Mouse (Mus musculus): Measurements from ENCODE around the gene Olfr1423. TPM values are rescaled to one million over a fixed set of nuclear protein-coding genes. Genes with fewer than 3 reads are reported as not detected.

Olfr1423 gene
- polyA plus RNA-seq, 1 experiment: not detected

GRCm38 (mm10) chr19:12001686-12002085 lies 39.4 kb downstream of the Olfr1423 start:
- DNase-seq (ENCODE audit: low read depth in 1 of 2, low spot score in 2 of 2): no peak
- WGBS: 29% methylated on average over 3 of the region's 3 CpGs
- TF ChIP-seq POLR2A (IDR thresholded peaks at IDR 0.05; ENCODE audit: low read depth, low read length): no peak
- TF ChIP-seq CTCF (IDR thresholded peaks at IDR 0.05; ENCODE audit: extremely low read depth, insufficient read depth, insufficient read length, insufficient replicate concordance): no peak

GRCm38 (mm10) chr19:11995722-11996448 lies 45.2 kb downstream of the Olfr1423 start:
- 90% methylated on average over 2 of the region's 2 CpGs for WGBS
- no peak overlapping the region for H3K4me3 ChIP-seq (ENCODE audit: extremely low read depth, insufficient read depth, insufficient read length)
- no peak overlapping the region for H3K27ac ChIP-seq (ENCODE audit: insufficient read depth, low read length)

More at GRCm38 (mm10) chr19:12001686-12002085, 39.4 kb downstream of the Olfr1423 start:
- no peaks in the 10 kb centered on the region for H3K27me3 ChIP-seq (ENCODE audit: control insufficient read depth, insufficient read depth, low read length)
- no peak overlapping the region for H3K4me3 ChIP-seq (ENCODE audit: extremely low read depth, insufficient read depth, insufficient read length)
- H3K36me3 ChIP-seq (ENCODE audit: control insufficient read depth, insufficient read depth, low read length): no peaks in the 10 kb centered on the region
- H3K27ac ChIP-seq (ENCODE audit: insufficient read depth, low read length): no peak overlapping the region
- peaks cover 5% of the 10 kb centered on the region; the same call in 1 of the 2 replicates for H3K4me1 ChIP-seq (ENCODE audit: control insufficient read depth, insufficient read depth, insufficient read length)

GRCm38 (mm10) chr19:11994703-11995431 lies 46.2 kb downstream of the Olfr1423 start:
- TF ChIP-seq CTCF (IDR thresholded peaks at IDR 0.05; ENCODE audit: extremely low read depth, insufficient read depth, insufficient read length, insufficient replicate concordance) (no peak), POLR2A (IDR thresholded peaks at IDR 0.05; ENCODE audit: low read depth, low read length) (no peak)
- Histone ChIP-seq H3K4me3 (ENCODE audit: extremely low read depth, insufficient read depth, insufficient read length) (no peak overlapping the region), H3K27ac (ENCODE audit: insufficient read depth, low read length) (no peak overlapping the region), H3K27me3 (ENCODE audit: control insufficient read depth, insufficient read depth, low read length) (no peaks in the 10 kb centered on the region), H3K4me1 (ENCODE audit: control insufficient read depth, insufficient read depth, insufficient read length) (no peaks in the 10 kb centered on the region), H3K36me3 (ENCODE audit: control insufficient read depth, insufficient read depth, low read length) (peaks cover 29% of the 10 kb centered on the region)
- no peak for DNase-seq (ENCODE audit: low read depth in 1 of 2, low spot score in 2 of 2)
- 95% methylated on average over 6 of the region's 6 CpGs for WGBS

More at GRCm38 (mm10) chr19:11995722-11996448, 45.2 kb downstream of the Olfr1423 start:
- peaks cover 22% of the 10 kb centered on the region for H3K36me3 ChIP-seq (ENCODE audit: control insufficient read depth, insufficient read depth, low read length)
- H3K27me3 ChIP-seq (ENCODE audit: control insufficient read depth, insufficient read depth, low read length): no peaks in the 10 kb centered on the region
- TF ChIP-seq POLR2A (IDR thresholded peaks at IDR 0.05; ENCODE audit: low read depth, low read length): no peak
- no peak for TF ChIP-seq CTCF (IDR thresholded peaks at IDR 0.05; ENCODE audit: extremely low read depth, insufficient read depth, insufficient read length, insufficient replicate concordance)
- DNase-seq (ENCODE audit: low read depth in 1 of 2, low spot score in 2 of 2): no peak
- H3K4me1 ChIP-seq (ENCODE audit: control insufficient read depth, insufficient read depth, insufficient read length): no peaks in the 10 kb centered on the region

GRCm38 (mm10) chr19:11992441-11993029 lies 48.6 kb downstream of the Olfr1423 start:
- TF ChIP-seq CTCF (IDR thresholded peaks at IDR 0.05; ENCODE audit: extremely low read depth, insufficient read depth, insufficient read length, insufficient replicate concordance): no peak
- no peak for TF ChIP-seq POLR2A (IDR thresholded peaks at IDR 0.05; ENCODE audit: low read depth, low read length)
- Histone ChIP-seq H3K27me3 (ENCODE audit: control insufficient read depth, insufficient read depth, low read length) (no peaks in the 10 kb centered on the region), H3K36me3 (ENCODE audit: control insufficient read depth, insufficient read depth, low read length) (peaks cover 37% of the 10 kb centered on the region), H3K4me3 (ENCODE audit: extremely low read depth, insufficient read depth, insufficient read length) (no peak overlapping the region), H3K27ac (ENCODE audit: insufficient read depth, low read length) (no peak overlapping the region), H3K4me1 (ENCODE audit: control insufficient read depth, insufficient read depth, insufficient read length) (no peaks in the 10 kb centered on the region)
- WGBS: 89% methylated on average over 10 of the region's 10 CpGs
- DNase-seq (ENCODE audit: low read depth in 1 of 2, low spot score in 2 of 2): no peak

- H3K36me3 ChIP-seq (ENCODE audit: control insufficient read depth, insufficient read depth, low read length): peaks cover 40% of the 10 kb centered on the region
- H3K4me3 ChIP-seq (ENCODE audit: extremely low read depth, insufficient read depth, insufficient read length): no peak overlapping the region
- DNase-seq (ENCODE audit: low read depth in 1 of 2, low spot score in 2 of 2): no peak
- no peak overlapping the region for H3K27ac ChIP-seq (ENCODE audit: insufficient read depth, low read length)
- 95% methylated on average over 9 of the region's 9 CpGs for WGBS
- no peaks in the 10 kb centered on the region for H3K4me1 ChIP-seq (ENCODE audit: control insufficient read depth, insufficient read depth, insufficient read length)
- no peaks in the 10 kb centered on the region for H3K27me3 ChIP-seq (ENCODE audit: control insufficient read depth, insufficient read depth, low read length)
- no peak for TF ChIP-seq CTCF (IDR thresholded peaks at IDR 0.05; ENCODE audit: extremely low read depth, insufficient read depth, insufficient read length, insufficient replicate concordance)
- TF ChIP-seq POLR2A (IDR thresholded peaks at IDR 0.05; ENCODE audit: low read depth, low read length): no peak
Observed at GRCm38 (mm10) chr19:11992034-11992433, 49.1 kb downstream of the Olfr1423 start.

GRCm38 (mm10) chr19:11989334-11989733 lies 51.8 kb downstream of the Olfr1423 start:
- no peak overlapping the region for H3K27ac ChIP-seq (ENCODE audit: insufficient read depth, low read length)
- TF ChIP-seq POLR2A (IDR thresholded peaks at IDR 0.05; ENCODE audit: low read depth, low read length) (no peak), CTCF (IDR thresholded peaks at IDR 0.05; ENCODE audit: extremely low read depth, insufficient read depth, insufficient read length, insufficient replicate concordance) (no peak)
- no peaks in the 10 kb centered on the region for H3K4me1 ChIP-seq (ENCODE audit: control insufficient read depth, insufficient read depth, insufficient read length)
- H3K27me3 ChIP-seq (ENCODE audit: control insufficient read depth, insufficient read depth, low read length): no peaks in the 10 kb centered on the region
- DNase-seq (ENCODE audit: low read depth in 1 of 2, low spot score in 2 of 2): no peak
- no peak overlapping the region for H3K4me3 ChIP-seq (ENCODE audit: extremely low read depth, insufficient read depth, insufficient read length)
- 75% methylated on average over 7 of the region's 7 CpGs for WGBS
- H3K36me3 ChIP-seq (ENCODE audit: control insufficient read depth, insufficient read depth, low read length): peaks cover 45% of the 10 kb centered on the region
